Mouse (Mus musculus) midbrain, postnatal 0 days (tissue): Measurements from ENCODE around the gene Sec16b. TPM values are rescaled to one million over a fixed set of nuclear protein-coding genes. Genes with fewer than 3 reads are reported as not detected.
A peak's percentile ranks its signal among the peaks of the same experiment; 100 is the strongest.

Experiments
- ATAC-seq: fragments of 200-750 bp; cut with Nextera tagmentation; 2 replicates; pipeline ENCODE4 v1.8.0; 2017; ENCODE audit warnings: moderate number of reproducible peaks, mild to moderate bottlenecking, moderate TSS enrichment, moderate library complexity; ENCODE audit not compliant: low FRiP score
- DNase-seq: peaks from one replicate; pipeline ENCODE4 v3.0.0-alpha.2; 2015; ENCODE audit warnings: low spot score
- H3K27ac ChIP-seq: fragments of 300-500 bp; sonication (generic); 2 replicates; pipeline ENCODE4 v1.5.1; 2014; ENCODE audit warnings: low read depth, mild to moderate bottlenecking, low read length, mixed read lengths
- H3K27me3 ChIP-seq: fragments of 300-500 bp; sonication (generic); 2 replicates; pipeline ENCODE4 v1.6.1; 2014; ENCODE audit warnings: low read length, control low read depth, mixed read lengths; ENCODE audit not compliant: insufficient read depth
- H3K36me3 ChIP-seq: fragments of 300-500 bp; sonication (generic); 2 replicates; pipeline ENCODE4 v1.6.1; 2014; ENCODE audit warnings: low read length, control low read depth, mixed read lengths; ENCODE audit not compliant: insufficient read depth
- H3K4me1 ChIP-seq: fragments of 300-500 bp; sonication (generic); 2 replicates; pipeline ENCODE4 v1.6.1; 2014; ENCODE audit warnings: mild to moderate bottlenecking, control low read depth, antibody characterized with exemption, low read length, mixed read lengths; ENCODE audit not compliant: insufficient read depth
- H3K4me2 ChIP-seq: fragments of 300-500 bp; sonication (generic); 2 replicates; pipeline ENCODE4 v1.6.1; 2014; ENCODE audit warnings: low read depth, mild to moderate bottlenecking, low read length, mixed read lengths; ENCODE audit not compliant: poor library complexity, severe bottlenecking
- H3K4me3 ChIP-seq: fragments of 300-500 bp; sonication (generic); 2 replicates; pipeline ENCODE4 v1.5.1; 2014; ENCODE audit warnings: low read depth, mild to moderate bottlenecking, low read length, moderate library complexity
- H3K9ac ChIP-seq: fragments of 300-500 bp; sonication (generic); replicated peaks from 2 replicates; pipeline ENCODE4 v1.6.1; 2014; ENCODE audit warnings: mild to moderate bottlenecking, low read length, moderate library complexity, mixed read lengths; ENCODE audit not compliant: poor library complexity, severe bottlenecking
- H3K9me3 ChIP-seq: fragments of 300-500 bp; sonication (generic); 2 replicates; pipeline ENCODE4 v1.6.1; 2016; ENCODE audit warnings: low read length, control low read depth
- CTCF ChIP-seq: IDR thresholded peaks from 2 replicates; pipeline ENCODE4 v1.5.1; 2016; ENCODE audit warnings: antibody characterized with exemption, mild to moderate bottlenecking
- WGBS: fragments of 180-500 bp; shearing (Covaris S2); extraction: QIAGEN DNeasy Blood & Tissue Kit; methylation state at CpG from one replicate; pipeline ENCODE4 v1.1.7; 2014; 5-methylcytosine and 5-hydroxymethylcytosine counted together
- polyA plus RNA-seq: library from polyadenylated mRNA; unstranded; fragments of >200 nt; fragmentation: Nextera tagmentation; extraction: Ambion mirVana; gene quantifications from 2 replicates; pipeline ENCODE4 v1.2.1, GENCODE M21; 2015
- total RNA-seq: library from RNA; depleted of rRNA; stranded (reverse); fragments of >200 nt; gene quantifications from 2 replicates; pipeline ENCODE4 v1.2.3, GENCODE M21; 2014

Gene Sec16b
- total and polyA plus RNA-seq, 2 experiments from 2014 or later = 0.30 to 0.49 TPM

- H3K4me2 ChIP-seq = no peak overlapping the region
- ATAC-seq (no peak), DNase-seq (no peak)
- H3K36me3 ChIP-seq = no peaks in the 10 kb centered on the region
- H3K27me3 ChIP-seq = no peaks in the 10 kb centered on the region
- no peaks in the 10 kb centered on the region for H3K4me1 ChIP-seq
- H3K27ac ChIP-seq = no peak overlapping the region
- TF ChIP-seq CTCF = no peak
- no peak overlapping the region for H3K4me3 ChIP-seq
- 88% methylated on average over 5 of the region's 5 CpGs for WGBS
- no peaks in the 10 kb centered on the region for H3K9me3 ChIP-seq
- no peak overlapping the region for H3K9ac ChIP-seq
These were observed 41.1 kb downstream of the Sec16b start for GRCm38 (mm10) chr1:157547658-157548057.

- no peak overlapping the region for H3K4me3 ChIP-seq
- TF ChIP-seq CTCF = no peak
- H3K27me3 ChIP-seq = no peaks in the 10 kb centered on the region
- WGBS = 79% methylated on average over 3 of the region's 3 CpGs
- H3K27ac ChIP-seq = no peak overlapping the region
- peaks cover 2% of the 10 kb centered on the region; the same call in 1 of the 2 replicates for H3K4me1 ChIP-seq
- H3K4me2 ChIP-seq = no peak overlapping the region
- ATAC-seq = no peak
- H3K36me3 ChIP-seq = no peaks in the 10 kb centered on the region
- no peak overlapping the region for H3K9ac ChIP-seq
- no peaks in the 10 kb centered on the region for H3K9me3 ChIP-seq
- no peak for DNase-seq
These were observed 43.2 kb downstream of the Sec16b start for GRCm38 (mm10) chr1:157549721-157550120.

GRCm38 (mm10) chr1:157552749-157553451 lies 46.4 kb downstream of the Sec16b start:
- no peak overlapping the region for H3K27ac ChIP-seq
- no peaks in the 10 kb centered on the region for H3K27me3 ChIP-seq
- ATAC-seq = peak; percentile 82
- 60% methylated on average over 7 of the region's 7 CpGs for WGBS
- peaks cover 14% of the 10 kb centered on the region for H3K4me1 ChIP-seq
- H3K36me3 ChIP-seq = no peaks in the 10 kb centered on the region
- TF ChIP-seq CTCF = peak; percentile 100
- DNase-seq = peak; percentile 90
- H3K9ac ChIP-seq = no peak overlapping the region
- H3K4me3 ChIP-seq = no peak overlapping the region
- no peak overlapping the region for H3K4me2 ChIP-seq
- no peaks in the 10 kb centered on the region for H3K9me3 ChIP-seq

GRCm38 (mm10) chr1:157554163-157554562 lies 47.6 kb downstream of the Sec16b start:
- Histone ChIP-seq H3K9me3 (no peaks in the 10 kb centered on the region), H3K4me2 (no peak overlapping the region), H3K4me3 (no peak overlapping the region), H3K9ac (no peak overlapping the region), H3K27ac (no peak overlapping the region), H3K36me3 (no peaks in the 10 kb centered on the region), H3K4me1 (peaks cover 14% of the 10 kb centered on the region), H3K27me3 (no peaks in the 10 kb centered on the region)
- TF ChIP-seq CTCF = no peak
- ATAC-seq = no peak
- peak; percentile 38 for DNase-seq
- 79% methylated on average over 3 of the region's 3 CpGs for WGBS

GRCm38 (mm10) chr1:157554686-157555530 lies 48.4 kb downstream of the Sec16b start:
- no peak overlapping the region for H3K9ac ChIP-seq
- ATAC-seq (no peak), DNase-seq (no peak)
- H3K4me2 ChIP-seq = peak overlapping the region; percentile 36
- TF ChIP-seq CTCF = no peak
- 32% methylated on average over 27 of the region's 27 CpGs for WGBS
- no peak overlapping the region for H3K4me3 ChIP-seq
- peaks cover 14% of the 10 kb centered on the region for H3K4me1 ChIP-seq
- no peak overlapping the region for H3K27ac ChIP-seq
- no peaks in the 10 kb centered on the region for H3K36me3 ChIP-seq
- no peaks in the 10 kb centered on the region for H3K9me3 ChIP-seq
- no peaks in the 10 kb centered on the region for H3K27me3 ChIP-seq

- Histone ChIP-seq H3K9me3 (no peaks in the 10 kb centered on the region), H3K4me1 (peaks cover 14% of the 10 kb centered on the region), H3K4me3 (no peak overlapping the region), H3K27me3 (no peaks in the 10 kb centered on the region), H3K27ac (no peak overlapping the region), H3K9ac (no peak overlapping the region), H3K4me2 (no peak overlapping the region), H3K36me3 (no peaks in the 10 kb centered on the region)
- ATAC-seq = no peak
- 50% methylated on average over 10 of the region's 10 CpGs for WGBS
- DNase-seq = no peak
- TF ChIP-seq CTCF = no peak
These were observed 49.2 kb downstream of the Sec16b start for GRCm38 (mm10) chr1:157555738-157556137.
